Mouse (Mus musculus) mature B cell (primary cell): ENCODE results near the gene Tox2.

Experiments used
- in situ Hi-C: fragments of 300-500 bp; cut with MboI; formaldehyde crosslinking; loops from 2 replicates; pipeline ENCODE4 v1.14.3; 2019

Gene Tox2

GRCm38 (mm10) chr2:163362940-163363921, 160.3 kb downstream of the Tox2 start:
- in situ Hi-C loops: no loop called here

- in situ Hi-C loops: no loop called here
Observed at GRCm38 (mm10) chr2:163364785-163365541, 162.0 kb downstream of the Tox2 start.

GRCm38 (mm10) chr2:163370175-163370574, 167.2 kb downstream of the Tox2 start:
- in situ Hi-C loops: no loop called here

GRCm38 (mm10) chr2:163372627-163373026, 169.7 kb downstream of the Tox2 start:
- in situ Hi-C loops: no loop called here
